Mouse (Mus musculus): Measurements from ENCODE around the gene Ufsp1.

Ufsp1 gene

GRCm38 (mm10) chr5:137295296-137295695 is 867 bp downstream of the Ufsp1 start:
- in situ Hi-C loops (cut with MboI; ENCODE audit: low sequenced_read_pairs): no loop called here

GRCm38 (mm10) chr5:137295712-137296111 is 1.3 kb downstream of the Ufsp1 start:
- in situ Hi-C loops (cut with MboI; ENCODE audit: low sequenced_read_pairs): no loop called here

- in situ Hi-C loops (cut with MboI; ENCODE audit: low sequenced_read_pairs): no loop called here
Measured at GRCm38 (mm10) chr5:137297126-137297525, 2.7 kb downstream of the Ufsp1 start.

- in situ Hi-C loops (cut with MboI; ENCODE audit: low sequenced_read_pairs): no loop called here
Measured at GRCm38 (mm10) chr5:137299240-137299639, 4.8 kb downstream of the Ufsp1 start.

- in situ Hi-C loops (cut with MboI; ENCODE audit: low sequenced_read_pairs): no loop called here
Measured at GRCm38 (mm10) chr5:137301253-137301652, 6.8 kb downstream of the Ufsp1 start.

GRCm38 (mm10) chr5:137303609-137304008 is 9.2 kb downstream of the Ufsp1 start:
- in situ Hi-C loops (cut with MboI; ENCODE audit: low sequenced_read_pairs): no loop called here

GRCm38 (mm10) chr5:137304165-137304564 is 9.7 kb downstream of the Ufsp1 start:
- in situ Hi-C loops (cut with MboI; ENCODE audit: low sequenced_read_pairs): no loop called here

- in situ Hi-C loops (cut with MboI; ENCODE audit: low sequenced_read_pairs): no loop called here
Measured at GRCm38 (mm10) chr5:137304816-137305215, 10.4 kb downstream of the Ufsp1 start.

- in situ Hi-C loops (cut with MboI; ENCODE audit: low sequenced_read_pairs): no loop called here
Measured at GRCm38 (mm10) chr5:137305822-137306221, 11.4 kb downstream of the Ufsp1 start.

- in situ Hi-C loops (cut with MboI; ENCODE audit: low sequenced_read_pairs): no loop called here
Measured at GRCm38 (mm10) chr5:137306439-137307005, 12.1 kb downstream of the Ufsp1 start.

- in situ Hi-C loops (cut with MboI; ENCODE audit: low sequenced_read_pairs): no loop called here
Measured at GRCm38 (mm10) chr5:137307071-137307912, 12.9 kb downstream of the Ufsp1 start, which contains the start of gene Srrt. Gene Srrt, minus strand, starts transcription at chr5:137307674.

GRCm38 (mm10) chr5:137308356-137308755 is 13.9 kb downstream of the Ufsp1 start:
- in situ Hi-C loops (cut with MboI; ENCODE audit: low sequenced_read_pairs): no loop called here

GRCm38 (mm10) chr5:137313466-137314192 is 19.2 kb downstream of the Ufsp1 start:
- in situ Hi-C loops (cut with MboI; ENCODE audit: low sequenced_read_pairs): no loop called here

GRCm38 (mm10) chr5:137314193-137315083 is 20.0 kb downstream of the Ufsp1 start, which contains the start of gene Trip6:
Gene Trip6, minus strand, starts transcription at chr5:137314404.
- in situ Hi-C loops (cut with MboI; ENCODE audit: low sequenced_read_pairs): no loop called here

GRCm38 (mm10) chr5:137315084-137315903 is 20.9 kb downstream of the Ufsp1 start:
- in situ Hi-C loops (cut with MboI; ENCODE audit: low sequenced_read_pairs): no loop called here

GRCm38 (mm10) chr5:137317361-137317760 is 22.9 kb downstream of the Ufsp1 start:
- in situ Hi-C loops (cut with MboI; ENCODE audit: low sequenced_read_pairs): no loop called here

- in situ Hi-C loops (cut with MboI; ENCODE audit: low sequenced_read_pairs): no loop called here
Measured at GRCm38 (mm10) chr5:137318570-137318969, 24.1 kb downstream of the Ufsp1 start.

GRCm38 (mm10) chr5:137320996-137321395 is 26.6 kb downstream of the Ufsp1 start:
- in situ Hi-C loops (cut with MboI; ENCODE audit: low sequenced_read_pairs): no loop called here

- in situ Hi-C loops (cut with MboI; ENCODE audit: low sequenced_read_pairs): no loop called here
Measured at GRCm38 (mm10) chr5:137330910-137331309, 36.5 kb downstream of the Ufsp1 start.

Data from CH12F3 (cell line).